Mouse (Mus musculus) central nervous system, embryonic 14 days (tissue): ENCODE results near the gene Uggt2. TPM values are rescaled to one million over a fixed set of nuclear protein-coding genes. Genes with fewer than 3 reads are reported as not detected.

Experiments
- polyA plus RNA-seq: library from polyadenylated mRNA; depleted of rRNA; stranded (reverse); fragments of >200 nt; gene quantifications from 2 replicates; pipeline ENCODE4 v1.2.3, GENCODE M21; 2012; rRNA removed

Gene Uggt2
- polyA plus RNA-seq: 39.5 and 44.9 TPM in 2 replicates

GRCm38 (mm10) chr14:119098851-119099569 lies at the start of gene Uggt2:
Gene Uggt2, minus strand, starts transcription at chr14:119099430.

GRCm38 (mm10) chr14:119137906-119138785 lies 38.9 kb upstream of the Uggt2 start, which contains the start of gene Hs6st3:
Gene Hs6st3, plus strand, starts transcription at chr14:119138341.

GRCm38 (mm10) chr14:118937533-118938492 lies 161.4 kb downstream of the Uggt2 start, which contains the start of gene Dnajc3:
Gene Dnajc3, plus strand, starts transcription at chr14:118937976.

Other genes starting within 250 kb of the Uggt2 start
- 111 and 116 TPM in 2 replicates for gene Dzip1, start 174.0 kb downstream of the Uggt2 start, polyA plus RNA-seq
- 11.7 and 15.0 TPM in 2 replicates for gene Dnajc3, start 161.5 kb downstream of the Uggt2 start, polyA plus RNA-seq
- gene Hs6st3, start 38.9 kb upstream of the Uggt2 start, polyA plus RNA-seq: 4.6 and 5.7 TPM in 2 replicates